Mouse (Mus musculus): ENCODE data around the gene Olfr847. TPM values are rescaled to one million over a fixed set of nuclear protein-coding genes. Genes with fewer than 3 reads are reported as not detected.

Gene Olfr847
- polyA plus RNA-seq (2016; fragmentation: Nextera tagmentation; extraction: Ambion mirVana) = not detected in 2 replicates

DNA sequence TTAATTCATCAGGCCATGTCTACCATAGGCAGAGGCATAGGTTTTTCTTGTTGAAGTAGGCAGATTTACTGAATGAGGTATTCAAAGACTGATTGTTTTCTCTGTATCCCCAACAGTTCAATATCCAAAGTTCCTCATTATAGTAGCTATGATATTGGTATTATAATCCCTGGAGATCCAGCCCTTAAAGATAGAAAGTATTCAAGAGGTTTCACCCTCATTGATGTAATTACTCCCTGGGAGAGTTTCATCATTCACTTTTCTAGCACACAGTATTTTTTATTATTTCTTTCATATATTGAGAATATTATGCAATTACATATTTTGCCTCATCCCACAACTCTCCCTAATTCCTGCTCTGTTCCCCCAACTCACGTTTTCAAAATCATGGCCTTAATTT, at the start of gene Olfr847:
Gene Olfr847, minus strand, starts transcription at position 101 of the 400 bp plus-strand sequence.
- WGBS = 70% methylated on average over 1 of the region's 1 CpGs
- Histone ChIP-seq H3K27me3 (ENCODE audit: low read depth, poor library complexity, severe bottlenecking) (no peaks in the 10 kb centered on the region), H3K27ac (replicated peaks) (no peak within 1 kb of the TSS), H3K4me1 (no peaks in the 10 kb centered on the region), H3K4me3 (no peak within 1 kb of the TSS), H3K36me3 (no peaks in the 10 kb centered on the region), H3K9me3 (replicated peaks) (peaks cover 3% of the 10 kb centered on the region)
- no peak for DNase-seq (ENCODE audit: low spot score)

- Histone ChIP-seq H3K4me1 (no peaks in the 10 kb centered on the region), H3K27ac (replicated peaks) (no peak within 1 kb of the TSS), H3K36me3 (no peaks in the 10 kb centered on the region), H3K4me3 (no peak within 1 kb of the TSS), H3K9me3 (replicated peaks) (peaks cover 21% of the 10 kb centered on the region), H3K27me3 (ENCODE audit: low read depth, poor library complexity, severe bottlenecking) (no peaks in the 10 kb centered on the region)
- no peak for DNase-seq (ENCODE audit: low spot score)
- 55% methylated on average over 1 of the region's 1 CpGs for WGBS
Observed at GRCm38 (mm10) chr9:19363905-19364304, 14.6 kb downstream of the Olfr847 start, which contains the start of gene Olfr846. TSS of gene Olfr846 (minus strand) at chr9:19364005.

- Histone ChIP-seq H3K9me3 (replicated peaks) (peaks cover 11% of the 10 kb centered on the region), H3K4me1 (no peaks in the 10 kb centered on the region), H3K36me3 (no peaks in the 10 kb centered on the region), H3K4me3 (no peak within 1 kb of the TSS), H3K27ac (replicated peaks) (no peak within 1 kb of the TSS), H3K27me3 (ENCODE audit: low read depth, poor library complexity, severe bottlenecking) (no peaks in the 10 kb centered on the region)
- WGBS = 84% methylated on average over 1 of the region's 1 CpGs
- no peak for DNase-seq (ENCODE audit: low spot score)
Observed at GRCm38 (mm10) chr9:19336157-19336556, 42.3 kb downstream of the Olfr847 start, which contains the start of gene Olfr845. TSS of gene Olfr845 (plus strand) at chr9:19336457.

Other genes starting within 250 kb of the Olfr847 start
- gene Olfr837, start 242.4 kb downstream of the Olfr847 start, polyA plus RNA-seq (2016; fragmentation: Nextera tagmentation; extraction: Ambion mirVana) = not detected in 2 replicates
- not detected in 2 replicates for gene Olfr839-ps1, start 201.4 kb downstream of the Olfr847 start, polyA plus RNA-seq (2016; fragmentation: Nextera tagmentation; extraction: Ambion mirVana)
- not detected in 2 replicates for gene Olfr843, start 126.7 kb downstream of the Olfr847 start, polyA plus RNA-seq (2016; fragmentation: Nextera tagmentation; extraction: Ambion mirVana)
- not detected in 2 replicates for gene Olfr844, start 62.3 kb downstream of the Olfr847 start, polyA plus RNA-seq (2016; fragmentation: Nextera tagmentation; extraction: Ambion mirVana)
- gene Olfr845, start 42.2 kb downstream of the Olfr847 start, polyA plus RNA-seq (2016; fragmentation: Nextera tagmentation; extraction: Ambion mirVana) = not detected in 2 replicates
- not detected in 2 replicates for gene Olfr846, start 14.7 kb downstream of the Olfr847 start, polyA plus RNA-seq (2016; fragmentation: Nextera tagmentation; extraction: Ambion mirVana)
- not detected in 2 replicates for gene Olfr849, start 61.6 kb upstream of the Olfr847 start, polyA plus RNA-seq (2016; fragmentation: Nextera tagmentation; extraction: Ambion mirVana)
- not detected in 2 replicates for gene Olfr850, start 99.6 kb upstream of the Olfr847 start, polyA plus RNA-seq (2016; fragmentation: Nextera tagmentation; extraction: Ambion mirVana)
- not detected in 2 replicates for gene Olfr851, start 114.6 kb upstream of the Olfr847 start, polyA plus RNA-seq (2016; fragmentation: Nextera tagmentation; extraction: Ambion mirVana)
- gene Olfr853, start 162.4 kb upstream of the Olfr847 start, polyA plus RNA-seq (2016; fragmentation: Nextera tagmentation; extraction: Ambion mirVana) = not detected in 2 replicates
- gene Olfr854, start 188.7 kb upstream of the Olfr847 start, polyA plus RNA-seq (2016; fragmentation: Nextera tagmentation; extraction: Ambion mirVana) = not detected in 2 replicates
- gene Olfr855, start 203.9 kb upstream of the Olfr847 start, polyA plus RNA-seq (2016; fragmentation: Nextera tagmentation; extraction: Ambion mirVana) = not detected in 2 replicates
- gene Zfp317, start 243.4 kb upstream of the Olfr847 start, polyA plus RNA-seq (2016; fragmentation: Nextera tagmentation; extraction: Ambion mirVana) = 36.1 and 41.5 TPM in 2 replicates